Mouse (Mus musculus) ES-Bruce4 (cell line): ENCODE data around the gene Nudt2.

Source experiments
- EP300 ChIP-seq: IDR thresholded peaks from 2 replicates; pipeline ENCODE4 v1.6.1; 2011; ENCODE audit warnings: low read depth, low read length; ENCODE audit not compliant: insufficient read depth
- POLR2A ChIP-seq: IDR thresholded peaks from one replicate; pipeline ENCODE4 v1.8.1; 2011; ENCODE audit warnings: low read length; ENCODE audit not compliant: insufficient read depth

DNA sequence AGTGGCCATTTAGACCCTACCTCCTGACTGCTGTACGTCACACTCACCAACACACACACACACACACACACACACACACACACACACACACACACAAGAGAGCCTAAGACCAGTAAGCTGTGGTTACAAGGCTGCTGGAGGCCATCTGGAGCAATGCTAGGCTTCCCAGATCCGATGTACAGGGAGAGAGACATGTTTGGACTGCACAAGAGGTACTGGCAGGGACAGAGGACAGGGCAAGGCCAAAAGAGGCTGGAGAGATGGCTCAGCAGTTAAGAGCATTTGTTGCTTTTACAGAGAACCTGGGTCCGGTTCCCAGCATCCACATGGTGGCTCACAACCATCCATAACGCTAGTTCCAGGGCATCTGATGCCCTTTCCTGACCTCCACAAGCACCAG is 30.1 kb downstream of the Nudt2 start:
- TF ChIP-seq EP300 (no peak), POLR2A (no peak)
